Mouse (Mus musculus): Measurements from ENCODE around the gene Gm26727. TPM values are rescaled to one million over a fixed set of nuclear protein-coding genes. Genes with fewer than 3 reads are reported as not detected.

Gm26727 gene
- polyA plus RNA-seq, 1 experiment from 2014 or later = not detected

Other genes starting within 250 kb of the Gm26727 start
- gene Gm21830, start 19.5 kb downstream of the Gm26727 start, polyA plus RNA-seq (2016; fragmentation: Nextera tagmentation; extraction: Ambion mirVana) = not detected in 2 replicates
- 0.01 and 0.02 TPM in 2 replicates for gene Xirp2, start 12.8 kb upstream of the Gm26727 start, polyA plus RNA-seq (2016; fragmentation: Nextera tagmentation; extraction: Ambion mirVana)
- 4.7 and 4.8 TPM in 2 replicates for gene B3galt1, start 132.7 kb upstream of the Gm26727 start, polyA plus RNA-seq (2016; fragmentation: Nextera tagmentation; extraction: Ambion mirVana)